In genomic region chr2:120012924-120013323, GRCm38 (mm10) we compare ENCODE assay signal across 31 mouse cellular contexts. TPM values are rescaled to one million over a fixed set of nuclear protein-coding genes. Genes with fewer than 3 reads are reported as not detected.
DNase-seq lines count a peak whose midpoint lies in the region; ATAC-seq and TF ChIP-seq lines count a peak whose summit lies in the region.
"Had no signal": no experiment of that assay in that cellular context is flagged by ENCODE, and none has a peak within 500 bp of the region (broad histone marks: within the 10 kb centered on the region; RNA-seq: fewer than 3 reads in every experiment).

No protein-coding gene starts in this region.

- TF ChIP-seq CTCF in liver, postnatal 0 days (IDR thresholded peaks at IDR 0.05; ENCODE audit: low read depth): no peak
- no peak for TF ChIP-seq CTCF in MEL (IDR thresholded peaks at IDR 0.05 in 2 of 3, conservative IDR thresholded peaks at IDR 0.05 in 1 of 3; ENCODE audit: control insufficient read depth in 1 of 3, insufficient read depth in 1 of 3, low read depth in 2 of 3, low read length in 3 of 3, poor library complexity in 1 of 3, severe bottlenecking in 1 of 3)

- TF ChIP-seq EP300 in liver, postnatal 0 days (IDR thresholded peaks at IDR 0.05; ENCODE audit: low read depth): no peak
- TF ChIP-seq EP300 in MEL (IDR thresholded peaks at IDR 0.05; ENCODE audit: low read depth in 1 of 2, low read length in 2 of 2): no peak

- no peak for ATAC-seq in liver, postnatal 0 days
- no peak for ATAC-seq in liver, embryonic 12.5 days
- ATAC-seq: forebrain, embryonic 13.5 days; inflammation-experienced regulatory T-cells, adult 6 months had no signal

- H3K9ac ChIP-seq in liver, postnatal 0 days (replicated peaks): no peak overlapping the region
- H3K9ac ChIP-seq in MEL (ENCODE audit: control insufficient read depth, low read depth, low read length, poor library complexity, severe bottlenecking): no peak overlapping the region
- no peak overlapping the region for H3K9ac ChIP-seq in liver, embryonic 12.5 days
- H3K9ac ChIP-seq: forebrain, embryonic 13.5 days; hindbrain, embryonic 15.5 days; liver, embryonic 15.5 days; neural tube, embryonic 13.5 days had no signal

- H3K79me2 ChIP-seq in MEL (ENCODE audit: control insufficient read depth, insufficient read depth, low read length, poor library complexity): no peaks in the 10 kb centered on the region

- H3K4me2 ChIP-seq in liver, postnatal 0 days (ENCODE audit: low read depth, low read length): no peak overlapping the region
- H3K4me2 ChIP-seq in liver, embryonic 12.5 days: peak overlapping the region; percentile 9
- H3K4me2 ChIP-seq: forebrain, embryonic 13.5 days; heart, embryonic 11.5 days; hindbrain, embryonic 15.5 days; liver, embryonic 15.5 days; midbrain, embryonic 11.5 days; neural tube, embryonic 13.5 days had no signal

- no peak for TF ChIP-seq RAD21 in MEL (IDR thresholded peaks at IDR 0.05; ENCODE audit: low read depth, low read length)

- H3K27me3 ChIP-seq in liver, postnatal 0 days (ENCODE audit: insufficient read depth, low read length): no peaks in the 10 kb centered on the region
- no peaks in the 10 kb centered on the region for H3K27me3 ChIP-seq in MEL (ENCODE audit: control insufficient read depth in 1 of 2, insufficient read depth in 2 of 2, low read length in 2 of 2)
- H3K27me3 ChIP-seq in liver, embryonic 12.5 days (replicated peaks): no peaks in the 10 kb centered on the region
- H3K27me3 ChIP-seq: forebrain, embryonic 13.5 days; hindbrain, embryonic 15.5 days; liver, embryonic 15.5 days; neural tube, embryonic 13.5 days had no signal

- WGBS in liver, postnatal 0 days (ENCODE audit: insufficient replicate concordance): 70% methylated on average over 13 of the region's 13 CpGs
- 55% methylated on average over 13 of the region's 13 CpGs for WGBS in liver, embryonic 12.5 days (ENCODE audit: insufficient replicate concordance)

- peak; percentile 34 for DNase-seq in adrenal gland, postnatal 10 days
- no peak for DNase-seq in adrenal gland, postnatal 25 days
- peak; percentile 19 for DNase-seq in liver
- DNase-seq in liver, postnatal 0 days: no peak
- peak; percentile 37 for DNase-seq in MEL (ENCODE audit: low read depth, low spot score)
- DNase-seq in cerebellum, adult 11-12 months: no peak
- DNase-seq in gastrocnemius, postnatal 25 days: no peak
- DNase-seq: cerebellum, adult 9-10 months; cerebellum, postnatal 36 days; gastrocnemius, postnatal 14 days; heart, adult 18-20 months; heart, postnatal 14 days; kidney, adult 8-10 months; kidney, postnatal 4 days; layer of hippocampus, postnatal 36 days; left cerebral cortex, postnatal 4 days; lung, postnatal 36 days; right cerebral cortex, adult 18-20 months; spleen, adult 18-20 months; thymus, adult 18-20 months; thymus, postnatal 25 days had no signal

- TF ChIP-seq POLR2A in MEL (IDR thresholded peaks at IDR 0.05; ENCODE audit: control insufficient read depth in 1 of 2, insufficient read depth in 1 of 2, low read depth in 1 of 2, low read length in 2 of 2, poor library complexity in 1 of 2): no peak

- H3K4me1 ChIP-seq in liver, postnatal 0 days (ENCODE audit: insufficient read depth): peaks cover 3% of the 10 kb centered on the region; the same call in 1 of the 2 replicates
- peaks cover 13 to 29% of the 10 kb centered on the region in 2 experiments for H3K4me1 ChIP-seq in MEL (ENCODE audit: control insufficient read depth in 1 of 2, insufficient read depth in 2 of 2, low read length in 2 of 2)
- peaks cover 46% of the 10 kb centered on the region for H3K4me1 ChIP-seq in liver, embryonic 12.5 days
- H3K4me1 ChIP-seq: forebrain, embryonic 13.5 days; hindbrain, embryonic 10.5 days; hindbrain, embryonic 15.5 days; neural tube, embryonic 13.5 days had no signal

- no peaks in the 10 kb centered on the region for H3K9me3 ChIP-seq in liver, postnatal 0 days (ENCODE audit: low read length)
- H3K9me3 ChIP-seq in MEL (replicated peaks; ENCODE audit: insufficient read depth, low read length): no peaks in the 10 kb centered on the region
- no peaks in the 10 kb centered on the region for H3K9me3 ChIP-seq in liver, embryonic 12.5 days (replicated peaks)
- H3K9me3 ChIP-seq: forebrain, embryonic 13.5 days; hindbrain, embryonic 10.5 days; hindbrain, embryonic 15.5 days; liver, embryonic 15.5 days; neural tube, embryonic 13.5 days had no signal

- no peak overlapping the region for H3K27ac ChIP-seq in liver, postnatal 0 days (ENCODE audit: low read depth)
- no peak overlapping the region for H3K27ac ChIP-seq in MEL (ENCODE audit: control insufficient read depth, low read depth, low read length)
- no peak overlapping the region for H3K27ac ChIP-seq in liver, embryonic 12.5 days
- H3K27ac ChIP-seq: forebrain, embryonic 13.5 days; hindbrain, embryonic 10.5 days; hindbrain, embryonic 15.5 days; kidney, postnatal 0 days; liver, embryonic 15.5 days; neural tube, embryonic 13.5 days had no signal

- peaks cover 7% of the 10 kb centered on the region; the same call in 1 of the 2 replicates for H3K36me3 ChIP-seq in liver, postnatal 0 days (replicated peaks; ENCODE audit: insufficient read depth, low read length)
- peaks cover 0 to 32% of the 10 kb centered on the region in 2 experiments; a peak in 2 of 4 replicates for H3K36me3 ChIP-seq in MEL (ENCODE audit: control insufficient read depth in 1 of 2, insufficient read depth in 2 of 2, low read length in 2 of 2)
- peaks cover 6% of the 10 kb centered on the region; the same call in 1 of the 2 replicates for H3K36me3 ChIP-seq in liver, embryonic 12.5 days
- H3K36me3 ChIP-seq: liver, embryonic 15.5 days had no signal

- H3K4me3 ChIP-seq in liver, postnatal 0 days (ENCODE audit: low read depth, low read length): no peak overlapping the region
- no peak overlapping the region for H3K4me3 ChIP-seq in MEL (ENCODE audit: control insufficient read depth in 1 of 2, insufficient read depth in 1 of 2, low read depth in 2 of 2, low read length in 2 of 2)
- H3K4me3 ChIP-seq in liver, embryonic 12.5 days: no peak overlapping the region
- H3K4me3 ChIP-seq: forebrain, embryonic 13.5 days; hindbrain, embryonic 10.5 days; hindbrain, embryonic 15.5 days; liver, embryonic 15.5 days; neural tube, embryonic 13.5 days had no signal

TF ChIP-seq in MEL, 35 proteins besides CTCF, POLR2A, EP300 and RAD21:
- TF ChIP-seq ZC3H11A (IDR thresholded peaks at IDR 0.05; ENCODE audit: low read depth, low read length): no peak
- no peak for TF ChIP-seq KAT2A (conservative IDR thresholded peaks at IDR 0.05; ENCODE audit: low read depth, low read length)
- TF ChIP-seq TBP (IDR thresholded peaks at IDR 0.05; ENCODE audit: low read depth, low read length): no peak
- no peak for TF ChIP-seq MAX (IDR thresholded peaks at IDR 0.05; ENCODE audit: low read length)
- TF ChIP-seq NRF1 (IDR thresholded peaks at IDR 0.05; ENCODE audit: insufficient read depth, low read depth, low read length, poor library complexity, severe bottlenecking): no peak
- no peak for TF ChIP-seq ZKSCAN1 (IDR thresholded peaks at IDR 0.05; ENCODE audit: low read depth, low read length)
- TF ChIP-seq SMC3 (IDR thresholded peaks at IDR 0.05; ENCODE audit: low read depth, low read length): no peak
- TF ChIP-seq TCF12 (IDR thresholded peaks at IDR 0.05; ENCODE audit: low read depth, low read length): no peak
- TF ChIP-seq POLR2AphosphoS5 (IDR thresholded peaks at IDR 0.05; ENCODE audit: borderline replicate concordance, low read depth, low read length): no peak
- TF ChIP-seq NELFE (IDR thresholded peaks at IDR 0.05; ENCODE audit: low read depth, low read length): no peak
- no peak for TF ChIP-seq E2F4 (IDR thresholded peaks at IDR 0.05; ENCODE audit: borderline replicate concordance, low read depth, low read length)

RNA-seq across cellular contexts. Expression of gene Jmjd7, which starts 14.4 kb away (rescaled TPM):
- total RNA-seq in adrenal gland, postnatal 10 days (2021): 10 to 100 TPM in 1 of 2 experiments, 1 to 10 TPM in 1; 9.3 to 11.9 TPM
- total RNA-seq in adrenal gland, postnatal 25 days (2021): 11.3 and 13.0 TPM in 2 replicates
- polyA plus RNA-seq in liver, postnatal 0 days (2015; fragmentation: Nextera tagmentation; extraction: Ambion mirVana): 4.0 and 4.8 TPM in 2 replicates
- 4.2 and 5.9 TPM in 2 replicates for total RNA-seq in MEL (2012; rRNA removed)
- 10 to 100 TPM in 1 of 2 experiments, not detected in 1; 12.0 TPM for polyA plus RNA-seq in MEL (2012; ENCODE audit: insufficient read depth in 1 of 2, insufficient read length in 2 of 2, low read depth in 1 of 2, low replicate concordance in 2 of 2, missing spikeins in 1 of 2)
- 8.5 and 9.7 TPM in 2 replicates for polyA plus RNA-seq in liver, embryonic 12.5 days (2016; fragmentation: Nextera tagmentation; extraction: Ambion mirVana)
- 1 to 10 TPM; 2.5 to 3.7 TPM for total RNA-seq in gastrocnemius, postnatal 25 days (2021)

RNA-seq across cellular contexts. Expression of gene Gm28042, which starts 14.4 kb away (rescaled TPM):
- total RNA-seq in adrenal gland, postnatal 10 days (2021): 1 to 10 TPM in 1 of 2 experiments, under 1 TPM in 1; 0.69 to 4.7 TPM
- 2.6 and 2.8 TPM in 2 replicates for total RNA-seq in adrenal gland, postnatal 25 days (2021)
- 0.13 and 0.38 TPM in 2 replicates for polyA plus RNA-seq in liver, postnatal 0 days (2015; fragmentation: Nextera tagmentation; extraction: Ambion mirVana)
- total RNA-seq in MEL (2012; rRNA removed): 0.46 and 0.96 TPM in 2 replicates
- 1 to 10 TPM in 1 of 2 experiments, not detected in 1; 1.7 TPM for polyA plus RNA-seq in MEL (2012; ENCODE audit: insufficient read depth in 1 of 2, insufficient read length in 2 of 2, low read depth in 1 of 2, low replicate concordance in 2 of 2, missing spikeins in 1 of 2)
- 0.86 and 2.0 TPM in 2 replicates for polyA plus RNA-seq in liver, embryonic 12.5 days (2016; fragmentation: Nextera tagmentation; extraction: Ambion mirVana)
- 1 to 10 TPM in 1 of 2 experiments, under 1 TPM in 1; 0.41 to 1.2 TPM for total RNA-seq in gastrocnemius, postnatal 25 days (2021)

RNA-seq across cellular contexts. Expression of gene Pla2g4b, which starts 20.3 kb away (rescaled TPM):
- total RNA-seq in adrenal gland, postnatal 10 days (2021): 1 to 10 TPM; 1.1 to 4.0 TPM
- 2.7 and 3.9 TPM in 2 replicates for total RNA-seq in adrenal gland, postnatal 25 days (2021)
- polyA plus RNA-seq in liver, postnatal 0 days (2015; fragmentation: Nextera tagmentation; extraction: Ambion mirVana): 0.12 and 0.15 TPM in 2 replicates
- total RNA-seq in MEL (2012; rRNA removed): 0.54 and 0.59 TPM in 2 replicates
- polyA plus RNA-seq in MEL (2012; ENCODE audit: insufficient read depth in 1 of 2, insufficient read length in 2 of 2, low read depth in 1 of 2, low replicate concordance in 2 of 2, missing spikeins in 1 of 2): under 1 TPM in 1 of 2 experiments, not detected in 1; 0.32 TPM
- 0.56 and 0.73 TPM in 2 replicates for polyA plus RNA-seq in liver, embryonic 12.5 days (2016; fragmentation: Nextera tagmentation; extraction: Ambion mirVana)
- total RNA-seq in gastrocnemius, postnatal 25 days (2021): 1 to 10 TPM; 1.3 to 1.4 TPM

RNA-seq across cellular contexts. Expression of gene Mapkbp1, which starts 40.4 kb away (rescaled TPM):
- 10 to 100 TPM; 12.0 to 15.3 TPM for total RNA-seq in adrenal gland, postnatal 10 days (2021)
- 15.3 and 23.0 TPM in 2 replicates for total RNA-seq in adrenal gland, postnatal 25 days (2021)
- 0.22 and 0.27 TPM in 2 replicates for polyA plus RNA-seq in liver, postnatal 0 days (2015; fragmentation: Nextera tagmentation; extraction: Ambion mirVana)
- total RNA-seq in MEL (2012; rRNA removed): 2.5 and 3.8 TPM in 2 replicates
- polyA plus RNA-seq in MEL (2012; ENCODE audit: insufficient read depth in 1 of 2, insufficient read length in 2 of 2, low read depth in 1 of 2, low replicate concordance in 2 of 2, missing spikeins in 1 of 2): 1 to 10 TPM in 1 of 2 experiments, not detected in 1; 4.9 TPM
- 0.63 and 0.96 TPM in 2 replicates for polyA plus RNA-seq in liver, embryonic 12.5 days (2016; fragmentation: Nextera tagmentation; extraction: Ambion mirVana)
- 1 to 10 TPM; 6.0 to 6.7 TPM for total RNA-seq in gastrocnemius, postnatal 25 days (2021)

Comparison
In these comparisons a context has a peak if more than half of its experiments do, and no peak if none do; other contexts are left out.
1. DNase-seq: peak in adrenal gland, postnatal 10 days (single experiment), liver (single experiment) and MEL (single experiment); none in adrenal gland, postnatal 25 days (single experiment), liver, postnatal 0 days (single experiment), cerebellum, adult 11-12 months (single experiment) and gastrocnemius, postnatal 25 days (single experiment).